Comparison of ENCODE assay signal across 13 mouse cellular contexts in genomic region chr16:87635841-87636240, GRCm38 (mm10).
A peak's percentile ranks its signal among the peaks of the same experiment; 100 is the strongest.
DNase-seq lines count a peak whose midpoint lies in the region; ATAC-seq lines count a peak whose summit lies in the region.
"Had no signal": no experiment of that assay in that cellular context is flagged by ENCODE, and none has a peak within 500 bp of the region (broad histone marks: within the 10 kb centered on the region; RNA-seq: fewer than 3 reads in every experiment).

No protein-coding gene starts in this region.

- no peaks in the 10 kb centered on the region for H3K27me3 ChIP-seq in midbrain, embryonic 16.5 days (ENCODE audit: control insufficient read depth, insufficient read depth, low read depth, low read length)
- H3K27me3 ChIP-seq: forebrain, embryonic 13.5 days; liver, embryonic 12.5 days had no signal

- H3K9me3 ChIP-seq in midbrain, embryonic 16.5 days (replicated peaks; ENCODE audit: control insufficient read depth, low read length, poor library complexity, severe bottlenecking), result no peaks in the 10 kb centered on the region
- H3K9me3 ChIP-seq: forebrain, embryonic 13.5 days; G1E; hindbrain, embryonic 10.5 days; liver, embryonic 12.5 days; midbrain, embryonic 10.5 days had no signal

- intact Hi-C loops in heart, postnatal 10 days (cut with DNase I), result no loop called here

- 78% methylated on average over 4 of the region's 4 CpGs for WGBS in midbrain, embryonic 16.5 days

- DNase-seq in lung, postnatal 10 days, result peak; percentile 42
- DNase-seq in lung, postnatal 25 days (ENCODE audit: low spot score), result no peak
- peak; percentile 70 for DNase-seq in adrenal gland, postnatal 14 days
- DNase-seq in heart, postnatal 10 days, result peak; percentile 71 to 79
- no peak for DNase-seq in layer of hippocampus, postnatal 14 days (ENCODE audit: low spot score in 2 of 2)
- DNase-seq in frontal cortex, adult 2 months (ENCODE audit: extremely low spot score in 1 of 2, low spot score in 1 of 2), result no peak

- H3K36me3 ChIP-seq in midbrain, embryonic 16.5 days (ENCODE audit: control insufficient read depth, insufficient read depth, low read length), result no peaks in the 10 kb centered on the region
- H3K36me3 ChIP-seq: G1E; hindbrain, embryonic 10.5 days; liver, embryonic 12.5 days; midbrain, embryonic 10.5 days had no signal

- no peak overlapping the region for H3K4me2 ChIP-seq in midbrain, embryonic 16.5 days (ENCODE audit: low read length)
- H3K4me2 ChIP-seq: forebrain, embryonic 13.5 days; liver, embryonic 12.5 days had no signal

- no peaks in the 10 kb centered on the region for H3K4me1 ChIP-seq in midbrain, embryonic 16.5 days (ENCODE audit: control insufficient read depth, insufficient read depth, low read length)
- H3K4me1 ChIP-seq: forebrain, embryonic 13.5 days; hindbrain, embryonic 10.5 days; liver, embryonic 12.5 days; midbrain, embryonic 10.5 days had no signal

- H3K4me3 ChIP-seq in midbrain, embryonic 16.5 days (ENCODE audit: low read depth, low read length), result no peak overlapping the region
- H3K4me3 ChIP-seq: forebrain, embryonic 13.5 days; hindbrain, embryonic 10.5 days; liver, embryonic 12.5 days; midbrain, embryonic 10.5 days had no signal

- peak; percentile 25; the same call in 1 of the 2 replicates for ATAC-seq in megakaryocyte, adult 5-6 weeks (ENCODE audit: poor library complexity, severe bottlenecking)
- no peak for ATAC-seq in midbrain, embryonic 16.5 days
- ATAC-seq: forebrain, embryonic 13.5 days; liver, embryonic 12.5 days had no signal

- H3K9ac ChIP-seq in midbrain, embryonic 16.5 days (ENCODE audit: low read depth, low read length), result no peak overlapping the region
- H3K9ac ChIP-seq: forebrain, embryonic 13.5 days; liver, embryonic 12.5 days had no signal

- no peak overlapping the region for H3K27ac ChIP-seq in midbrain, embryonic 16.5 days (ENCODE audit: low read length)
- H3K27ac ChIP-seq: forebrain, embryonic 13.5 days; hindbrain, embryonic 10.5 days; liver, embryonic 12.5 days; midbrain, embryonic 10.5 days had no signal

Comparison
In these comparisons a context has a peak if more than half of its experiments do, and no peak if none do; other contexts are left out.
1. DNase-seq: peak in lung, postnatal 10 days (single experiment), adrenal gland, postnatal 14 days (single experiment) and heart, postnatal 10 days (2 of 2); none in lung, postnatal 25 days (single experiment), layer of hippocampus, postnatal 14 days (0 of 2) and frontal cortex, adult 2 months (0 of 2).